Mouse (Mus musculus): Measurements from ENCODE around the gene Strn. TPM values are rescaled to one million over a fixed set of nuclear protein-coding genes. Genes with fewer than 3 reads are reported as not detected.
A peak's percentile ranks its signal among the peaks of the same experiment; 100 is the strongest.

Strn gene
- polyA plus RNA-seq (2017; shearing (Covaris generic)): 1 to 10 TPM; 8.3 to 8.8 TPM

DNA sequence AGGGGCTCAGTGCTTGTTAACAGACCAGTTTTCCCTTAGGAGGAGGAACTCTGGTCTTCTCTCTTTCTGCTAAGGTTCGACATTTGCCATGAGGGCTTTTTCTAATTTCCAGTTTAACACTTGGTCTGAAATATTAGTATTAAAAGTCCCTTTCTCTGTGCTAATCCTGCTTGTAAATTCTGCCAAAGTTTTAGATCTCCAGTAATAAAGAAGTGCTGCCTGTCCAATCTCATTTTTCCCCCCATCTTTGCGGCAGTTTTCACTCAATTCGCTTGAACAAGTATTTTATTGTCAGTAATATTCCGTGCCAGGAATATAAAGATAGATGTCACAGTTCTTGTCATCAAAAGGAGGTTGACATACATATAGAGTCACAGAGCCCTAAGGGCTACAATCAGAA, at the start of gene Strn:
Gene Strn, minus strand, starts transcription at position 101 of the 400 bp plus-strand sequence.
- no peak for ATAC-seq

DNA sequence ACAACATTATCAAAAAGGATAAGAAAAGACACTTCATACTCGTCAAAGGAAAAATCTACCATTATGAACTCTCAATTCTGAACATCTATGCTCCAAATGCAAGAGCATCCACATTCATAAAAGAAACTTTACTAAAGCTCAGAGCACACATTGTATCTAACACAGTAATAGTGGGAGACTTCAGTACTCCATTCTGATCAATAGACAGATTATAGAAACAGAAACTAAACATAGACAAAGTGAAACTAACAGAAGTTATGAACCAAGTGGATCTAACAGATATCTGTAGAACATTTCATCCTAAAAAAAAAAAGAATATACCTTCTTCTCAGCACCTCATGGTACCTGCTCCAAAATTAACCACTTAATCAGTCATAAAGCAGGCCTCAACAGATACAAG, 41.8 kb upstream of the Strn start:
- ATAC-seq: peak; percentile 40

DNA sequence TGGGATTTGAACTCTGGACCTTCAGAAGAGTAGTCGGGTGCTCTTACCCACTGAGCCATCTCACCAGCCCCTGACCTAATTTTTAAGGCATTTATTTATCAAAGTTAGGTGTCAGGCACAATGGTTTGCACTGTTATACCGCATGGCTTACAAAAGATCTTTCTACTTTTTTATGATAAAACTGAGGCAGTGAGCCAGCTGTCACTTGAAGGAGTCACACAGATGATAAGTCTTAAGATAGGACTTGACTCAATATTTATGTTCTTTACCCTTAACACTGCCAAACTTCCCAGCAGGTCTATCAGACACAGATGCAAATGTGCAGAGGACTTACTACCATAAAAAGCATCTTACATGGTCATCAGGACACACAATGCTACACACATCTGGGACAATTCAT, 35.3 kb upstream of the Strn start:
- ATAC-seq: no peak

DNA sequence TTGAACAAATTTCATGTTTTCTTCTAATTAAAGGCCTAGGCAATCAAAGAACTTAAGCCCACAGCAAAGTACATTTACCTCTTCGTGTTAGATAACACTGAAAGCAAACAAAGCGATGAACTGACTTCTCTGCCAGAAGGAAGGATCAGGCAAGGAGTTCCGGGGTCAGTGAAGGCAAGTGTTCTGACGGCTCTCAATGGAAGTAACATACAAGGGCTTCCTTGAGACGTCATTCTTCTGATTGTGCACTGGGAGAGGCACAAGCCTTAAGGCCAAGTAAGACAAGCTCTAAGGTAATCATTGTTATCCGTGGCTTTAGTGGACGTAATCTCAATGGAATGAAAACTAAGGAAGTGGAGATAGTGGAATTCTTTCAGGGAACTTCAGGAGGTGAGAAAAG, 33.9 kb upstream of the Strn start:
- no peak for ATAC-seq

DNA sequence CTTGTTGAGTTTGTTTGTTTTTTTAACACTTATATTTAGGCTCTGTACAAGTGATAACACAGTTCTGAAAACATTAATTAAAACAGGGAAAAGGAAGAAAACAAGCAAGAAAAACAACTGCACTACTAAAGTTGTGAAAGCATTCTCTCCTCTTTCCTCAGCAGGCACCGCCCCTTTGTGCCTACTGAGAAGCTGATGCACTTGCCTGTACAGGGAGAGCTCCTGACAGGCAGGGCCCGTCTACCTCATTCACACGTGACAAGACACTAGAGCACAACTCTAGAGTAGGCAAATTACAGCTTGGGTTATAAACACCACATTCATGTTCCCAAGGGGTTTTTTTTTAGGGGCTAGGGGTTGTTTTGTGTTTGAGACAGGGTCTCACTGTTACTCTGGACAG, 32.3 kb upstream of the Strn start:
- no peak for ATAC-seq

DNA sequence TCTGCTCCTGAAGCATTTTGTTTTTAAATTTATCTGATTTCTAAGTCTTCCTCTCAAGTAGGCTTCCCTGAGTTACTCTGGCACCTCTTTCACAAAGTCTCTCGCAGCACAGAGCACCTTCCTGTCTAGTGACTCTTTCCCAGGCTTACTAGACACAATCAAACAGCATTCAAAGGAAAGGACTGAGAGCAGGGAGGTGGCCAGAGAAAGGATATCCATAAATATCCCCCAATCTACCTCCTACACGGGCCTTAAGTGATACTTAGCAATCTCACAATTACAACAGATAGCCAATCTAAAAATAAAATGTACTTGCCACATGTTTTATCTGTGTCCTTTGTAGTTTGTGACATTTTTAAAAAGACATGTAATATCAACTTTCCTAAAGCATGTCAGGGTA, 31.9 kb upstream of the Strn start:
- no peak for ATAC-seq

DNA sequence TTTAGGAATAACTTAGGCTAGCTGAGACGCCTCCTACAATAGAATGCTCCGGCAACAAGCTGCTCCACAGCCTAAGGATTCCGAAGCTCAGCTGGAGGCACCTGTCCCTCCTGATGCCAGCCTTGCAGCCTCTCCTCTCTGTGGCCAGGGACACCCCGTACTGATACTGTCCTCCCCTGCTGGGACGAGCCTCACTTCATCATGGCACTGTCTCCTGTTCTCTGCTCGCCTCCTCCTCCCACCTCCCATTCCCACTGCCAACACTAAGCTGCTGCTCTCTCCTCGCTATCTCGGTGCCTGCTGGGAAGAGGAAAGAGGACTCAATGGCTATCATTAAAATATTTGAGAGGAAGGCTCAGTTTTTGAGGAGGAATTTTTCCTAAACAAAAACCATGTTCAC, 30.6 kb upstream of the Strn start:
- ATAC-seq: no peak

DNA sequence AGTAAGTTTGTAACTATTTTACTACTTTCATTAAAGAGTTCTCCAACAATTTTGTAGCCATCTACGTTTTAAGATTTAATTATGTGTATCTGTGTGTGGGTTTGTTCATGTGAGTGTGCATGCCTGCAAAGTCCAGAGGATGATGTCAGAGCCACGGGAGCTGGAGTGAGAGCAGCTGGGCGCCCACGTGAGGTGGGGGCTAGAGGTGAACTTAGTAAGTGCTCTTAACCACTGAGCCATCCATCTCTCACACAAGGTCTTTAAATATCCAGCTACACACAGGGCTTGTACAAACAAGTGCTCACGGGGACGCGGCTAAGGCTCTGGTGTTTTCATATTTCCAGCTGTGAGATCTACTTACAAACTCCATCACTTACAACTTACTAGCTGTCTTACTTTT, 29.1 kb upstream of the Strn start:
- ATAC-seq: no peak

DNA sequence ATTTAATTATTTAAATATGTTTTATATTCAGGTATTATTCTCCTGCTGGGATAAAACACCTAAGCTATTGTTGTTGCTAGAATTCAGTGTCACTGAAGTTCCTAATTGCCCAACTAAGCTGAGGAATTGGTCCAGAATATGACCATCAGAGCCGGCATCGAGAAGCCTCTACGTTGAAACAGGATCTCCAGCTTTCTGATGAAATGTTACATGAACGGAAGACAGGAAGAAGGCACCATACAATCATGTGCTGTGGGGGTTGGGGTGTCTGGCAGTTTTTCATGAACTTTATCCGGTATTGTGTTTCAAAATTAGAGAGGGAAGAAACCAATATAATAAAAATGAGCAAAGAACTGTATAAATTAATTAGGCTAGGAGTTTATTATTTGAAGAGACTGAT, 26.3 kb upstream of the Strn start:
- no peak for ATAC-seq

DNA sequence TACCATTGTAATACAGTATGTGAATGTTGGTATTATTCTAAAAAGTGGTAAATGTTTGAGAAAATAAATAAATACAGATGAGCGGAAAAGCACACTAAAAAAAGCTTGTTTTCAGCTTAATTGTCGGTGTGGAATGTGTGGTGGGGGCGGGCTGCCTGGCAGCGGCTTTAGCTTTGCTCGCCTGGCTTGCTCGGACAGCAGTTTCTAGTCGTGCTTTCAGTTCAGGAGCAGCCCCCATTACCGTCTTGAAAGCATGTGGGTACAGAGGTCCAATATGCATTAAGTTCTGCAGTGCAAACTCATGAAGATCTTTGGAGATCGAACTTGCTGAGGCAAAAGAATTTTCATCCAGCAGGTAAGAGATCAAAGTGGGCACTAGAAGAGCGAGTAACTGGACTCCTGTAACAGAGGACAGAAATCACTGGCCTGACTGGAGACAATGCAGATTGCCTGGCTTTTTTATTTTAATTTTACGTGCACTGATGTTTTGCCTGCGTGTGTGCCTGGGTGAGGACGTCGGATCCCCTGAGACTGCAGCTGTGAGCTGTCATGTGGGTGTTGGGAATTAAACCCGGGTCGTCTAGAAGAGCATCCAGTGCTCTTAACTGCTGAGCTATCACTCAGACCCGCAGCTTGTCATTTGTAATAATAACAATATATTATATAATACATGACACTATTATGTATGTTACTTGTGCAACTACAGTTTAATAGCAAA, 16.1 kb upstream of the Strn start:
- no peak for ATAC-seq

DNA sequence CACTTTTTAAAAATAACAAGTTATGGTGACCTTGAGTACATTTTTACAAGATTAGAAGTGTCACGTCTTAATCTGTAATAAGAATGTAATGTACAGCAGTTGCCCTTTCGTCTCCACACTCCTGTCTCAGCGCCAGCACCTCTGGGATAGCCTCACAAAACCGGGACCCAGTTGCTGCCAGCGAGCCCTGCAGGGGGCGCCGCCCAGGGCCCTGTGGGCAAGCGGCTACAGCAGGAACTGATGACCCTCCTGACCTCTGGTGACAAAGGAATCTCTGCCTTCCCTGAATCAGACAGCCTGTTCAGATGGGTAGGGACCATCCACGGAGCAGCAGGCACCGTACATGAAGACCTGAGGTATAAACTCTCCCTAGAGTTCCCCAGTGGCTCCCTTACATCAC, 15.1 kb upstream of the Strn start:
- no peak for ATAC-seq

DNA sequence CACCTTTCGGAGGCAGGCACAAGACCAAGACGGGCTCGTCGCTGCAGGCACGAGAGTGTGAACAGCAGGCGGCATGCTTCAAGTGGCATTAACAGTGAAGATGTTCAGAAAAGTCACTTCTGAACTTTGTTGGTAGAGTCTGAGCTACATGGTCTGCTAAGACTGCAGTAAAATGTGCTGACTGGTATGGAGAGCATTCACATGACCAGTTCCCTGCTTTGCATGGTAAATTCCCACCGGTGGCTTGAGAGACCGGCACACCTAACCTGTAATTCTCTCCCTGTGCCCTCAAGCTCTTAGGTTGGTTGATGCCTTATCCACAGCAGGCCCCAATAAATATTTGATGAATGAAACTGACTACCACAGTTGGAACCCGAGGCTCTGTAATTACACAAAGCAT, 11.4 kb upstream of the Strn start:
- no peak for ATAC-seq

DNA sequence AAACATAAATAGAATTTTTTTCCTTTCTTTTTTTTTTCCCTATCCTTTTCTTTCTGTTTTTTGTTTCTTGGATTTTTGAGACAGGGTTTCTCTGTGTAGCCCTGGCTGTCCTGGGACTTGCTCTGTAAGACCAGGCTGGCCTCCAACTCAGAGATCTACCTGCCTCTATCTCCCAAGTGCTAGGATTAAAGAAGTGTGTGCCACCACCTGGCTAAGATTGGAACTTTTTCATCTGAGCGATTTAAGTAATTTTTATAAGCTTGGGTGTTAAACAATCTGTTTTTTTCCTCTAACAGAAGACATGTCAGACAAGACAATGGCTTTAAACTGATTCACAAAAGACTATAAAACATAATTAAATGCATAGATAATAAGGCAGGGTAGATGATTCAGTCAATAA, 1.4 kb upstream of the Strn start:
- no peak for ATAC-seq

DNA sequence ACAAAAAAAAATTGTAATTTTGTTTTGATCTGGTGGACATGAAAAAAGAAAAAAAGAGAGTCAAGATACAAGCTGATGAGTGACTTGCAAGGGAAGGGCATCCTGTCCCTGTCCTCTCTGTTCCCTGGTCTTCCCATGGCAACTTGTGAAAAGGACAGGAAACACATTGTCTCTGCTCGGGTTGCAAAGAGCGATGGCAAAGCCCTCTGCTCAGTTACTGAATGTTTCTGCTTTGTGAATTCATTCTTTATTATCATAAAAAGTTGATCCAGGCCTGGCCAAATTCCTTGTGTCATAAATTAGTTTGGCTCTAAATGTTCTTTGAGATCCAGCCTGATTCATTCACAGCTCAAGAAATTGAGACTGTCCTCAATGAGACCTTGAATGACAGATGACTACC, 775 bp upstream of the Strn start:
- ATAC-seq: no peak

DNA sequence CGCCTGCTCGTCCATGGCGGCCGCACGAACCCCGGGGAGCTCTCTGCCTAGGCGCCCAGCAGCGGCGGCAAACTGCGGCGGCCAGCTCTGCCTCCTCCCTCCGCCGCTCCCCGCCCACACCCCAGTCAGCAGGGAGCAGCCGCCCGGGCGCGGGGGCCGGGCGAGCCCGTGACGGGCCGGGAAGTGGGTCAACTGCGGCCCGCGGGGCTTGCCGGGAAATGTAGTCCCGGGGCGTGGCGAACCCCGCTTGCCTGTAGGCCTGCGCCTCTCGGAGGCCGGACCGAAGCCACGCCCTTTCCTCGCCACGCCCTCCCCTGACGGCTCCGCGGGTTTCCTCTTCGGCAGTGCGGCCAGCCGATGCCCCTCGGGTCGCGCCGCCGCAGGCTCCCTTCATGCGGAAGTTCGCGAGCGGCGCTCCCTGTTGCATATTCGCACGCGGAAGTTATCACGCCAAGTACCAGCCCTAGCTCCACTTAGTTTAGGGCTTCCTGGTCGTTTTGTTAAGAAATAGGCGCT, 465 bp downstream of the Strn start:
- peak; percentile 93 for ATAC-seq

DNA sequence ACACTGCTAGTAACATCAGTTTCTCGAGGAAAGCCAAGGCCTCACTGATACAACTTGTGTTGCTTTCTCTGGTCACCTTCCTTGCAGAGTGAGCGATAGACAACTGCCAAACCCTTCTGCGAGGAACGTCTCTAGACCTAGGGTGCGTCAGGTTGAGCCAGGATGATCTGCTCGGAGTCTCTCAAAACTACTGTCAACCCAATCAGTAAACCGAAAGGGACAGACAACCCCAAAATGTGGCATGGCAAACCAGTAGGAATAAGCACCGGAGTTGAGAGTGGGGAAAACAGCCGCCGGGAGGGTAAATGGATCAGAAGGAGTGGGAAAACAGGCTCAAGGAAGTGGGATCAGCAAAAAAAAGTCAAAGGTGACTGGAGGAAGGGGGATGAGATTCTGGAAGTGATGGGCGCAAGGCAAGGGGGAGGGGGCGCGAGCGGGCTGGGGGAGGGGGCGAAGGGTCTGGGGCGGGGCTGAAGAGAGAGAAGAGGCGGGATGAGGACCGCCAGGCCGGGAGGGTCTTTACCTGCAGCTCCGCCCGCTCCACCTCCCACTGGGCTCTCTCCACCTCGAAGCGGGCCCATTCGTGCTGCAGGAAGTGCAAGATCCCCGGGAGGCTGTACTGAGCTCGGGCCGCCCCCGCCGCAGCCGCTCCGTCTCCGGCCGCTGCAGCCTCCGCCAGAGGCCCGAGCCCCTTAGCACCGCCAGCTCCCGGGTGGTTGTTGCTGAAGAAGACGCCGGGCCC, 1.1 kb downstream of the Strn start:
- peak; percentile 43 for ATAC-seq

DNA sequence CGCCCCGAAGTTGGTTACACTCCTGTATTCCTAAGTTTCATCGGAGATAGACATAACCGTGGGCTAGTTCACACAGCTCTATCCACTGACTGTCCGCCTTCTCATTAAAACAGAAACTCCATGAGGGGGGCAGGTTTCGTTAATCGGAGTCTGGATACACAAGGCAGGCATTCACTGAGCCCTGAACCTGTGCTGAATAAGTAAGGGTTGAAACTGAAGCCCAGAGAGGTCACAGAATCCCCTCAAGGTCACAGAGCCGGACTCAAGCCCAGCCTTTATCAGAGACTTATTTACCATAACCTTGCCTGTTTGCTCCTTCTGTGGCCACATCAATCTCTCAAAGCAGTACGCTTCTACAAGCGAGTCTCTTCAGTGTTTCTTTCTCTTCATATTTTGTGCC, 2.2 kb downstream of the Strn start:
- no peak for ATAC-seq

DNA sequence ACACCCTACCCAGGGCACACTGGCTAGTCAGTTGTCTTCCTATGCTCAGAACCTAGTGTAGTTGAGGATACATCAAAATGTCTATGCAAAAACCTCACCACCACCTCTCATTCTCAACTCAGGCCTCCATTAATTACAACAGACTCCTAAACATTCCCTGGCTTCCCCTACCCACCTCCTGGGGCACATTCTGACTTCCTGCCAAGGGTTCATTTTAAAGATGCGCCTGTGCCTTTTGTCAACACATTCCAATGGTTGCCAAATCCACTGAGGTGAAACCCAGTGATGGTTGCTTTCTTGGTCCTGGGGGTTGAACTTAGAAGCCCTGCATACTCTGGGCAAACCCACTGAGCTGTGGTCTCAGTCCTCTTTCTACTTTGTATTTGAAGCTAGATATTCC, 4.9 kb downstream of the Strn start:
- no peak for ATAC-seq

DNA sequence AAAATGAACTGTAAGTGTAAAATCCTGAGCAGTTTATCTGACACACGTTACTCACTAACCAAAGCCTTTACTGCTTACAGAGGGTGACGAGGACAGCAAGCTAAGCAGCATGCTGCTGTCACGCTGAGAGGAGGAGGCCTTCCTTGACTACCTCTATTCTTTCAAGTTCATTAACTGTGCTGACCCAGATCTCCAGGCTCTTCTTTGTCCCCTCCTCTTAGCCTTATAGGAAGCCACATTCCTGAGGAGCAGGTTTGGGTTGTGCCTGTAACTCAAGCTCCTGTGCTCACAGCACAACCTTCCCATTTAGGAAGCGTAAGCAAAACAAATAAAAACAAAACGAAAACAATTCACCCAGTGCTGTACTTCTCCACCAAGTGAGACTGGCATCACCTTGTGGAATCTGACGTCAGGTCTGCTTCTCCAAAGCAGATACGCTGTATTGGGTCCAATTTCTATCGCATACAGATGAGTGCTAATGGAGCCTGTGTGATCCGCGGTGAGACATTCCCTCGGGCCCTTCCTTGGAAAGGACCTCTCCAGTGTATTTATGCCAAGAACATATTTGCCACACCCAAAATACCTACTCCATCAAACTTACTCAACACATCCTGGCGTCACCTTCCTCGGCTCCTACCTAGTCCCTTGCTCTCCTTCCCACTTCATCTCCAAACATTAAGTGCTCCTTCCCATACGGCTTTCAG, 10.1 kb downstream of the Strn start:
- ATAC-seq: no peak

DNA sequence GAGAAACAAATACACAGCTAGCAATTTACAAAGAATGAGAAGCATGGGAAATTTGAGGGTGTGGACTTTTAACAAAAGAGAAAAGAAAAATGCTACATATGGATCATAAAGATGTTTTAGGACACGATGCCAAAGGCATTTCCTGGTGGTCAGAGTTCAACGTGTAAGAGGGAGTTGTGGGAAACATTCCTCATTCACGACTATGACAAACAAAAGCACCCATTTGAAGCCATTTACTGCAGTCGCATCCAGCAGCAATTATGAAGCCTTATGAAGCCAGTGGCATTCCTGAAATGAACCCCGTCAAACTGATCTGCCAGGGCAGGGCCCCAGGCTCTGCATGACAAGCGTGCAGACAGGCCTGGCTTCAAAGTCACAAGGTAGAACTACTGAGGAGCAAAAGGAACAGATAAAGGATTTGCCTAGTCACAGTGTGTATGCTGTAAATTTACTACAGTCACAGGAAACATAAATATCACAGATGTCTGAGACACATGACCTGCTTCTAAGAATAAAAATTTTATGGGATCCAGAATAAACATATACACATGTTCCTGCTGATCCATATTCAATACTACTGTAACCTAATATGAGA, 12.4 kb downstream of the Strn start:
- no peak for ATAC-seq

DNA sequence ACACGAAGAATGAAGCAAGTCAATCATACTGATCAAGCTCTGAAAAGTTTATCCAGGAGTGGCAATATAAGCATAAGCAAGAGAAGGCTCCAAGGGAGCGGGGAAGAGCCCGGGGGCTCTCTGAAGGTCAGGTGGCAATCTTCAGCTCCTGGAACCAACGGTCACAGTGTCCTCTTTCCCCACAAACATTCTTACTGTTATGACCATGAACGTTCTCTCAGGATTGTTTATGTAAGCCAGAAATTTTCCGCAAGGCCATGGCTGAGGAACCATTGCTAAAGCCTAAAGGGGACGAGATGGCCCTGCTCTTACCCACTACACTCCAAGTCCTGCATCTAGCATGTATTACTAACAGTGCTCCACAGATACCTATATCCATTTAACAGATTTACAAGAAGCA, 15.3 kb downstream of the Strn start:
- ATAC-seq: no peak

DNA sequence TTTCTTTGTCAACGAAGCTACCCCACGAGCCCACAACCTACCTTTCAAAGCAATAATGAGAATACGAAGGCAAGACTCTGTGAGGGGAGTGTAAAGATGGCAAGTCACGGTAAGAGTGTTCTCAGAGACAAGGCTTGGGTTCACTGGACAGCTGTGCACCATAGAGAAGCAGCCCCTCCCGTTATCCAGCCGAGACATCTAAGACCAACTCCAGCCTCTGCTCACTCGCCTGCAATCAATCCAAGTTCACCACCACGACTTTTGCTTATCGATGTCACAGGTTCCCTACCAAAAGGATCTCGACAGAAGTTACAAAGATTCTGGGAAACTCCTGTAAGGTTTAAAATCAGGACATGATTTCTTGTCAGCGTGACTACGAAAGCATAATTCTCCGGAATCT, 17.9 kb downstream of the Strn start:
- no peak for ATAC-seq

DNA sequence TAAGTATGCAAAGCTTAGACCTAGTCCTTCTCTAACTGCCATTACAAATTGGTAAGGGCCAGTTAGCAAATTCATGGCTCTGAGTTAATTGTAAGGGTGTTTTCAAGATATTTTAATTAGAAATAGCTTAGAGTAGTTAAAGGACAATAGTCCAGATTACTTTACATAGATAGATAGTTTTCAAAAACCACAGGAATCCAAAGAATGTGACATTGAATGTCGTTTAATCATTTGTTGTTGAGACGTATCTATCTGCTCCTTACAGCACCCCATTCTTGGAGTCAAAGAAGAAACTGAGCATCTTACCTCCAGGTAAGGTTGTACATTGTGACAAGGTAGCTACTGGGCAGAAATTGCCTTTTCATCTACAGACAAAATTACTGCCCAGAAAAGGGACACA, 26.7 kb downstream of the Strn start:
- no peak for ATAC-seq

All from activated CD4-positive, CD25-positive, alpha-beta regulatory T cell, adult 4 months (primary cell).